ENCODE assay signal across 17 mouse cellular contexts in genomic region chr9:61840353-61840752, GRCm38 (mm10).
"Had no signal": no experiment of that assay in that cellular context is flagged by ENCODE, and none has a peak within 500 bp of the region (broad histone marks: within the 10 kb centered on the region; RNA-seq: fewer than 3 reads in every experiment).

No protein-coding gene starts in this region.

- H3K27me3 ChIP-seq: limb, embryonic 15.5 days had no signal

- H3K36me3 ChIP-seq: limb, embryonic 15.5 days had no signal

- H3K4me1 ChIP-seq: megakaryocyte, embryonic 14.5 days had no signal

- H3K27ac ChIP-seq: layer of hippocampus, adult 2 months; limb, embryonic 15.5 days; liver, embryonic 14.5 days had no signal

- DNase-seq: kidney, adult 18-20 months; kidney, adult 9 months; kidney, postnatal 14 days; layer of hippocampus, adult 9-11 months; liver, postnatal 0 days; midbrain, embryonic 14.5 days; thymus, adult 2 months; thymus, postnatal 14 days; thymus, postnatal 4 days had no signal

- H3K9me3 ChIP-seq: limb, embryonic 15.5 days had no signal

- H3K4me3 ChIP-seq: layer of hippocampus, adult 2 months; limb, embryonic 15.5 days; megakaryocyte, embryonic 14.5 days had no signal

- ATAC-seq: hindbrain, embryonic 16.5 days; intestine, embryonic 16.5 days; liver, postnatal 0 days had no signal

- H3K4me2 ChIP-seq: limb, embryonic 15.5 days; liver, embryonic 11.5 days; midbrain, embryonic 11.5 days had no signal

- H3K9ac ChIP-seq: limb, embryonic 15.5 days; liver, embryonic 14.5 days; liver, postnatal 0 days had no signal
